Mouse (Mus musculus) intestine, embryonic 14.5 days (tissue): ENCODE data around the gene Sorbs2. TPM values are rescaled to one million over a fixed set of nuclear protein-coding genes. Genes with fewer than 3 reads are reported as not detected.

ENCODE experiments used
- ATAC-seq: fragments of 200-750 bp; cut with Nextera tagmentation; replicated peaks from 2 replicates; pipeline ENCODE4 v1.8.0; 2017; ENCODE audit warnings: low read depth, moderate number of reproducible peaks, moderate TSS enrichment, moderate library complexity; ENCODE audit not compliant: low FRiP score, low TSS enrichment
- DNase-seq: peaks from one replicate; pipeline ENCODE4 v3.0.0-alpha.2; 2018; ENCODE audit warnings: low spot score
- H3K27ac ChIP-seq: fragments of 300-500 bp; sonication (generic); 2 replicates; pipeline ENCODE4 v1.5.1; 2014; ENCODE audit warnings: low read depth, mild to moderate bottlenecking, control low read depth
- H3K27me3 ChIP-seq: fragments of 300-500 bp; sonication (generic); replicated peaks from 2 replicates; pipeline ENCODE4 v1.6.1; 2014; ENCODE audit warnings: low read length, control low read depth; ENCODE audit not compliant: control insufficient read depth, insufficient read depth
- H3K36me3 ChIP-seq: fragments of 300-500 bp; sonication (generic); 2 replicates; pipeline ENCODE4 v1.6.1; 2014; ENCODE audit warnings: low read length, control low read depth; ENCODE audit not compliant: control insufficient read depth, insufficient read depth
- H3K4me1 ChIP-seq: fragments of 300-500 bp; sonication (generic); replicated peaks from 2 replicates; pipeline ENCODE4 v1.6.1; 2014; ENCODE audit warnings: low read length, control low read depth, mixed read lengths; ENCODE audit not compliant: control insufficient read depth, insufficient read depth
- H3K4me2 ChIP-seq: fragments of 300-500 bp; sonication (generic); 2 replicates; pipeline ENCODE4 v1.6.1; 2014; ENCODE audit warnings: low read length
- H3K4me3 ChIP-seq: fragments of 300-500 bp; sonication (generic); 2 replicates; pipeline ENCODE4 v1.5.1; 2014; ENCODE audit warnings: low read depth, low read length, control low read depth, mixed read lengths
- H3K9ac ChIP-seq: fragments of 300-500 bp; sonication (generic); 2 replicates; pipeline ENCODE4 v1.6.1; 2014; ENCODE audit warnings: mild to moderate bottlenecking, low read length
- H3K9me3 ChIP-seq: fragments of 300-500 bp; sonication (generic); 2 replicates; pipeline ENCODE4 v1.6.1; 2016; ENCODE audit warnings: low read length, control low read depth; ENCODE audit not compliant: control insufficient read depth
- WGBS: fragments of 180-500 bp; shearing (Covaris S2); extraction: QIAGEN DNeasy Blood & Tissue Kit; methylation state at CpG from one replicate; pipeline ENCODE4 v1.1.7; 2014; 5-methylcytosine and 5-hydroxymethylcytosine counted together
- polyA plus RNA-seq: library from polyadenylated mRNA; unstranded; fragments of >200 nt; fragmentation: Nextera tagmentation; extraction: Ambion mirVana; gene quantifications from 2 replicates; pipeline ENCODE4 v1.2.1, GENCODE M21; 2014

Sorbs2 gene
- polyA plus RNA-seq, 1 experiment from 2014 or later, result 31.4 TPM

GRCm38 (mm10) chr8:45584390-45585052, 76.9 kb downstream of the Sorbs2 start:
- no peaks in the 10 kb centered on the region for H3K9me3 ChIP-seq
- peak overlapping the region; percentile 51; the same call in 1 of the 2 replicates for H3K27ac ChIP-seq
- H3K4me2 ChIP-seq, result no peak overlapping the region

DNA sequence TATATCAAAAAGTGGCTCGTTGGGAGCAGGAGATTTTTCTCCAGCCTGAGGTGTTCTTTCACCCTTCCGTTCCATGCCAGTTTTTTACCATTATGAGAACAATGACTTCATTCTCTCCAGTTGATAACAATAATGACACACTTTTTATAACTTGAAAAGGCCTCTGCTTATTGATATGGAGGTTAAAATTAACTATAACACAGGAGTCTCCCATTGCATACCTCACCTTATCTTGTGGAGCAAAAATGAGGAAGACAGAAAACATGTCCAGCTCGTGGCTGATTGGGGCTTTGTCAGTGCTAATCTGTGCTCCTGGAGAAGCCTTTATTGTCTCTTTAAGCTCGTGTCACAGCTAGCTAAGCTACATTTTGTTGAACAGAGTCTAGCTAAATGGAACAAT, 77.6 kb downstream of the Sorbs2 start:
- Histone ChIP-seq H3K4me3 (no peak overlapping the region), H3K9ac (no peak overlapping the region), H3K27ac (peak overlapping the region; percentile 51; the same call in 1 of the 2 replicates), H3K9me3 (no peaks in the 10 kb centered on the region), H3K4me1 (peaks cover 2% of the 10 kb centered on the region; the same call in 1 of the 2 replicates), H3K27me3 (no peaks in the 10 kb centered on the region), H3K4me2 (no peak overlapping the region), H3K36me3 (no peaks in the 10 kb centered on the region)
- 53% methylated on average over 4 of the region's 4 CpGs for WGBS
- no peak for DNase-seq
- no peak; the same call in 1 of the 2 replicates for ATAC-seq

More at GRCm38 (mm10) chr8:45584390-45585052, 76.9 kb downstream of the Sorbs2 start:
- no peak for DNase-seq
- Histone ChIP-seq H3K4me1 (peaks cover 2% of the 10 kb centered on the region; the same call in 1 of the 2 replicates), H3K36me3 (no peaks in the 10 kb centered on the region), H3K27me3 (no peaks in the 10 kb centered on the region), H3K4me3 (no peak overlapping the region), H3K9ac (no peak overlapping the region)
- 79% methylated on average over 9 of the region's 9 CpGs for WGBS
- peak; percentile 73; the same call in 1 of the 2 replicates for ATAC-seq

GRCm38 (mm10) chr8:45587011-45587410, 79.4 kb downstream of the Sorbs2 start:
- ATAC-seq (no peak), DNase-seq (no peak)
- H3K27me3 ChIP-seq, result no peaks in the 10 kb centered on the region
- 93% methylated on average over 9 of the region's 9 CpGs for WGBS
- peaks cover 2% of the 10 kb centered on the region; the same call in 1 of the 2 replicates for H3K4me1 ChIP-seq
- H3K9ac ChIP-seq, result no peak overlapping the region
- no peaks in the 10 kb centered on the region for H3K36me3 ChIP-seq
- H3K9me3 ChIP-seq, result no peaks in the 10 kb centered on the region
- H3K4me2 ChIP-seq, result no peak overlapping the region
- no peak overlapping the region for H3K27ac ChIP-seq
- H3K4me3 ChIP-seq, result no peak overlapping the region

GRCm38 (mm10) chr8:45591888-45592287, 84.3 kb downstream of the Sorbs2 start:
- Histone ChIP-seq H3K9me3 (no peaks in the 10 kb centered on the region), H3K27ac (no peak overlapping the region)
- no peak for ATAC-seq

GRCm38 (mm10) chr8:45593711-45594110, 86.1 kb downstream of the Sorbs2 start:
- Histone ChIP-seq H3K9ac (no peak overlapping the region), H3K36me3 (no peaks in the 10 kb centered on the region), H3K27me3 (no peaks in the 10 kb centered on the region), H3K4me1 (no peaks in the 10 kb centered on the region), H3K27ac (no peak overlapping the region), H3K4me3 (no peak overlapping the region), H3K4me2 (no peak overlapping the region), H3K9me3 (no peaks in the 10 kb centered on the region)
- ATAC-seq (no peak), DNase-seq (no peak)
- 85% methylated on average over 5 of the region's 5 CpGs for WGBS

More at GRCm38 (mm10) chr8:45591888-45592287, 84.3 kb downstream of the Sorbs2 start:
- WGBS, result 75% methylated on average over 4 of the region's 4 CpGs
- no peak for DNase-seq
- H3K4me3 ChIP-seq, result no peak overlapping the region
- no peaks in the 10 kb centered on the region for H3K36me3 ChIP-seq
- no peaks in the 10 kb centered on the region for H3K4me1 ChIP-seq
- no peak overlapping the region for H3K4me2 ChIP-seq
- H3K27me3 ChIP-seq, result no peaks in the 10 kb centered on the region
- H3K9ac ChIP-seq, result no peak overlapping the region

DNA sequence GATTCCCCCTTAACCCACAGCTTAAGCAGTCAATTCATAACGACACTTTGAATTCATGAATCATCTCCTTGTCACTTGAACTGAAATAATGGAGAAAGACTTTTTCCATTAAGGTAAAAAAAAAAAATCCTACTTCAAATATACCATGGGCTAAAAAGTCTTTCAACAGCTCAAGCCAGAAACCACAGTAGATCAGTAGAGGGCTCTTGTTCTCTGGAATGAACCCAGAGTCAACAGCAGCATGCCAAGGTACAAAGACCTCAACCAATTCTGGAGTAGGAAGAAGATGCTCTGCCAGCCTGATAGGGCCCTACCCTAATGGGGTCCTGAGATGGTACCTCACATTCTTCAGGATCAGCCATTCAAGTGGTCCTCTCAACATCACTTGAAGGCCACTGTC, 88.4 kb downstream of the Sorbs2 start:
- Histone ChIP-seq H3K27me3 (no peaks in the 10 kb centered on the region), H3K9me3 (no peaks in the 10 kb centered on the region), H3K27ac (no peak overlapping the region), H3K4me2 (no peak overlapping the region), H3K4me1 (no peaks in the 10 kb centered on the region), H3K4me3 (no peak overlapping the region), H3K9ac (no peak overlapping the region), H3K36me3 (no peaks in the 10 kb centered on the region)
- DNase-seq (no peak), ATAC-seq (no peak)
- WGBS, result 93% methylated on average over 1 of the region's 1 CpGs

DNA sequence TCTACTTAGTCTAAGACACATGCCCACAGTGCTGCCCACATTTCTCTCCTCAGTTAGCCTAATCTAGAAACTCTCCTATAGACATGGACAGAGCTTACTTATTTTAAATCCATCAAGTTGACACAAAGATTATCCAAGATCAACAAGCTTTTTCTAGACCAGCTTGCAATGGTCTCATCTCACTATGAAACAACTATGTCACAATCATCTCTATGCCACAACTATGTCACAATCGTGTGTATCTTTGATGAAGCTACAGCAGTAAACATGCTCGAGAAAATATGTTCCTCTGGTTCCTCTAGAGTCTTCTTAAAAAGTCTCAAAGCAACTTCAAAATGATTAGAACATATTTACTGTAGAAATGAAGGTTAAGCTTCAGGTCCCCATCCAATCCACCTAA, 89.0 kb downstream of the Sorbs2 start:
- H3K27ac ChIP-seq, result no peak overlapping the region
- no peak for ATAC-seq
- no peaks in the 10 kb centered on the region for H3K4me1 ChIP-seq
- H3K36me3 ChIP-seq, result no peaks in the 10 kb centered on the region
- no peaks in the 10 kb centered on the region for H3K9me3 ChIP-seq
- 90% methylated on average over 2 of the region's 2 CpGs for WGBS
- H3K4me3 ChIP-seq, result no peak overlapping the region
- DNase-seq, result no peak
- H3K27me3 ChIP-seq, result no peaks in the 10 kb centered on the region
- H3K4me2 ChIP-seq, result no peak overlapping the region
- H3K9ac ChIP-seq, result no peak overlapping the region

- no peaks in the 10 kb centered on the region for H3K36me3 ChIP-seq
- WGBS, result 82% methylated on average over 7 of the region's 7 CpGs
- no peak overlapping the region for H3K4me2 ChIP-seq
- no peaks in the 10 kb centered on the region for H3K27me3 ChIP-seq
- no peak overlapping the region for H3K27ac ChIP-seq
- H3K4me3 ChIP-seq, result no peak overlapping the region
- no peak for DNase-seq
- ATAC-seq, result no peak
- H3K9ac ChIP-seq, result no peak overlapping the region
- no peaks in the 10 kb centered on the region for H3K4me1 ChIP-seq
- no peaks in the 10 kb centered on the region for H3K9me3 ChIP-seq
These were observed 90.2 kb downstream of the Sorbs2 start for GRCm38 (mm10) chr8:45597631-45598420.
